ENCODE assay signal across 8 mouse cellular contexts in the genomic region with DNA sequence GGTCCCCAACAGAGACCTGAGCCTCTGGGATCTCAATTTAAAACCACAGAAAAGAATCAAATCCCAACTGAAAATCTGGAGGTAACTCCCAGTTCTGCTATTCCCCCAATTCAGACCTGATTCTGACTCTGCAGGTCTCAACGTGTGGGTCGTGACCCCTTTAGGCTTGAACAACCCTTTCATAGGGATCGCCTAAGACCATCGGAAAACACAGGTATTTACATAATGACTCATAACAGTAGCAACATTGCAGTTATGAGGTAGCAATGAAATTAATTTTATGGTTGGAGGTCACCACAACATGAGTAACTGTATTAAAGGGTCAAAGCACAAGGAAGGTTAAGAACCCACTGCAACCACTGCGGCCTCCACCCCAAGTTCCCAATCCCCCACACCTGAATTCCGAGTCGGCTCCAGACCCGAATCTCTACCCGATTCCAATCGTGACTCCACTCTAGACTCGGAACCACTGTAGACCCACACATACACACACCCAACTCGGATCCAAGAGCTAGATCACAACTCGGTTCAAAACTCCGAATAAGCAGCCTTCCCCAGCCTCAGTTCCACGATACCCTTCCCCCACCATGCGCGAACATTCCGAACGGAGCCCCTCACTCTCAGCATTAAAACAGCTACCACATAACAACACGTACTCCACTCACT.
DNase-seq lines count a peak whose midpoint lies in the region; ATAC-seq and TF ChIP-seq lines count a peak whose summit lies in the region.

No protein-coding gene starts in this region.

- DNase-seq in heart, adult 8-10 months (ENCODE audit: low spot score) = no peak
- peak; percentile 16 for DNase-seq in CD4-positive helper T cell, adult 2 months (ENCODE audit: low read depth, low spot score)
- no peak for DNase-seq in liver, embryonic 14.5 days (ENCODE audit: low read depth in 3 of 3, low spot score in 3 of 3)
- DNase-seq in urinary bladder, postnatal 36 days (ENCODE audit: low spot score in 2 of 2) = no peak
- DNase-seq in left cerebral cortex, adult 8-10 months (ENCODE audit: low spot score in 2 of 2) = no peak
- DNase-seq in frontal cortex, postnatal 10 days (ENCODE audit: low spot score in 2 of 2) = no peak

- peaks cover 28% of the 10 kb centered on the region for H3K4me1 ChIP-seq in heart, embryonic 12.5 days (replicated peaks)
- peaks cover 17% of the 10 kb centered on the region for H3K4me1 ChIP-seq in forebrain, embryonic 13.5 days
- H3K4me1 ChIP-seq in liver, embryonic 14.5 days (replicated peaks; ENCODE audit: control insufficient read depth in 2 of 2, insufficient read depth in 2 of 2, low read length in 1 of 2) = peaks cover 5 to 13% of the 10 kb centered on the region in 2 experiments; a peak in 3 of 4 replicates

- no peak for ATAC-seq in heart, embryonic 12.5 days (ENCODE audit: insufficient number of reproducible peaks, low FRiP score)
- no peak for ATAC-seq in forebrain, embryonic 13.5 days
- ATAC-seq in liver, embryonic 14.5 days (ENCODE audit: insufficient read depth) = no peak

- H3K27me3 ChIP-seq in heart, embryonic 12.5 days (replicated peaks) = no peaks in the 10 kb centered on the region
- H3K27me3 ChIP-seq in forebrain, embryonic 13.5 days = peaks cover 19% of the 10 kb centered on the region
- H3K27me3 ChIP-seq in liver, embryonic 14.5 days (ENCODE audit: control insufficient read depth, insufficient read depth, low read length) = no peaks in the 10 kb centered on the region

- peak overlapping the region; percentile 86 for H3K27ac ChIP-seq in heart, embryonic 12.5 days (ENCODE audit: poor library complexity, severe bottlenecking)
- H3K27ac ChIP-seq in forebrain, embryonic 13.5 days = 0 out of 2 replicates have a peak overlapping the region, but pooled peaks have one; percentile 8
- no peak overlapping the region for H3K27ac ChIP-seq in liver, embryonic 14.5 days

- TF ChIP-seq CTCF in liver, embryonic 14.5 days (IDR thresholded peaks at IDR 0.05; ENCODE audit: low read depth) = no peak

- H3K4me3 ChIP-seq in heart, embryonic 12.5 days = peak overlapping the region; percentile 65
- H3K4me3 ChIP-seq in forebrain, embryonic 13.5 days = peak overlapping the region; percentile 57
- H3K4me3 ChIP-seq in liver, embryonic 14.5 days (ENCODE audit: insufficient read depth in 1 of 2, low read depth in 2 of 2, low read length in 2 of 2) = peak overlapping the region; percentile 73 to 95

- 42% methylated on average over 20 of the region's 20 CpGs for WGBS in heart, embryonic 12.5 days
- 55% methylated on average over 20 of the region's 20 CpGs for WGBS in forebrain, embryonic 13.5 days
- 43% methylated on average over 20 of the region's 20 CpGs for WGBS in liver, embryonic 14.5 days (ENCODE audit: insufficient replicate concordance)

- peaks cover 18% of the 10 kb centered on the region for H3K36me3 ChIP-seq in heart, embryonic 12.5 days
- H3K36me3 ChIP-seq in forebrain, embryonic 13.5 days (ENCODE audit: poor library complexity, severe bottlenecking) = no peaks in the 10 kb centered on the region
- no peaks in the 10 kb centered on the region for H3K36me3 ChIP-seq in liver, embryonic 14.5 days (replicated peaks; ENCODE audit: control insufficient read depth, insufficient read depth, low read depth)

- no peak for TF ChIP-seq EP300 in liver, embryonic 14.5 days (IDR thresholded peaks at IDR 0.05; ENCODE audit: low read depth)

- peak overlapping the region; percentile 61 for H3K4me2 ChIP-seq in heart, embryonic 12.5 days
- H3K4me2 ChIP-seq in forebrain, embryonic 13.5 days = peak overlapping the region; percentile 64
- H3K4me2 ChIP-seq in liver, embryonic 14.5 days (ENCODE audit: low read depth) = peak overlapping the region; percentile 63

- peaks cover 20% of the 10 kb centered on the region for H3K9me3 ChIP-seq in heart, embryonic 12.5 days (replicated peaks)
- peaks cover 18% of the 10 kb centered on the region; the same call in 1 of the 2 replicates for H3K9me3 ChIP-seq in forebrain, embryonic 13.5 days (replicated peaks)
- no peaks in the 10 kb centered on the region for H3K9me3 ChIP-seq in liver, embryonic 14.5 days (ENCODE audit: control insufficient read depth, low read length)

- H3K9ac ChIP-seq in heart, embryonic 12.5 days = peak overlapping the region; percentile 81
- H3K9ac ChIP-seq in forebrain, embryonic 13.5 days = peak overlapping the region; percentile 70
- peak overlapping the region; percentile 79 for H3K9ac ChIP-seq in liver, embryonic 14.5 days (replicated peaks)
